Mouse (Mus musculus): ENCODE measurements around the gene Ccdc171.
"Not testable (repeated sequence)": the region's sequence is repeated elsewhere in the genome, so short reads cannot be mapped to it uniquely, and the experiment has no call there.

Gene Ccdc171

GRCm38 (mm10) chr4:83524843-83525689, at the start of gene Ccdc171:
Ccdc171 (plus strand) TSS chr4:83525545.
- peak; percentile 95 to 96 for DNase-seq (ENCODE audit: low spot score in 2 of 2)

- no peak for DNase-seq (ENCODE audit: low spot score in 2 of 2)
Measured at GRCm38 (mm10) chr4:83485250-83485649, 40.1 kb upstream of the Ccdc171 start.

- peak; percentile 73 to 75 for DNase-seq (ENCODE audit: low spot score in 2 of 2)
Measured at GRCm38 (mm10) chr4:83485735-83486116, 39.6 kb upstream of the Ccdc171 start.

GRCm38 (mm10) chr4:83486117-83486901, 39.0 kb upstream of the Ccdc171 start, which contains the start of gene Psip1:
Psip1 (minus strand) TSS chr4:83486459.
- DNase-seq (ENCODE audit: low spot score in 2 of 2), result peak; percentile 69 to 83

GRCm38 (mm10) chr4:83489121-83489520, 36.2 kb upstream of the Ccdc171 start:
- DNase-seq (ENCODE audit: low spot score in 2 of 2), result no peak

GRCm38 (mm10) chr4:83493112-83493511, 32.2 kb upstream of the Ccdc171 start:
- no peak for DNase-seq (ENCODE audit: low spot score in 2 of 2)

GRCm38 (mm10) chr4:83497013-83497412, 28.3 kb upstream of the Ccdc171 start:
- DNase-seq (ENCODE audit: low spot score in 2 of 2), result not testable (repeated sequence)

- no peak for DNase-seq (ENCODE audit: low spot score in 2 of 2)
Measured at GRCm38 (mm10) chr4:83500154-83501036, 24.9 kb upstream of the Ccdc171 start.

GRCm38 (mm10) chr4:83501037-83501430, 24.3 kb upstream of the Ccdc171 start:
- no peak for DNase-seq (ENCODE audit: low spot score in 2 of 2)

- DNase-seq (ENCODE audit: low spot score in 2 of 2), result no peak
Measured at GRCm38 (mm10) chr4:83509600-83509999, 15.7 kb upstream of the Ccdc171 start.

GRCm38 (mm10) chr4:83511083-83511482, 14.3 kb upstream of the Ccdc171 start:
- no peak for DNase-seq (ENCODE audit: low spot score in 2 of 2)

- DNase-seq (ENCODE audit: low spot score in 2 of 2), result no peak
Measured at GRCm38 (mm10) chr4:83512217-83512616, 13.1 kb upstream of the Ccdc171 start.

GRCm38 (mm10) chr4:83512644-83513043, 12.7 kb upstream of the Ccdc171 start:
- no peak for DNase-seq (ENCODE audit: low spot score in 2 of 2)

GRCm38 (mm10) chr4:83514183-83514582, 11.2 kb upstream of the Ccdc171 start:
- no peak for DNase-seq (ENCODE audit: low spot score in 2 of 2)

GRCm38 (mm10) chr4:83514976-83515669, 10.2 kb upstream of the Ccdc171 start:
- DNase-seq (ENCODE audit: low spot score in 2 of 2), result no peak

GRCm38 (mm10) chr4:83516144-83516543, 9.2 kb upstream of the Ccdc171 start:
- not testable (repeated sequence) for DNase-seq (ENCODE audit: low spot score in 2 of 2)

- no peak for DNase-seq (ENCODE audit: low spot score in 2 of 2)
Measured at GRCm38 (mm10) chr4:83519148-83519547, 6.2 kb upstream of the Ccdc171 start.

- DNase-seq (ENCODE audit: low spot score in 2 of 2), result no peak
Measured at GRCm38 (mm10) chr4:83519807-83520206, 5.5 kb upstream of the Ccdc171 start.

- no peak for DNase-seq (ENCODE audit: low spot score in 2 of 2)
Measured at GRCm38 (mm10) chr4:83520308-83520707, 5.0 kb upstream of the Ccdc171 start.

- no peak for DNase-seq (ENCODE audit: low spot score in 2 of 2)
Measured at GRCm38 (mm10) chr4:83522066-83522465, 3.3 kb upstream of the Ccdc171 start.

- DNase-seq (ENCODE audit: low spot score in 2 of 2), result no peak
Measured at GRCm38 (mm10) chr4:83524456-83524842, 896 bp upstream of the Ccdc171 start.
